Mouse (Mus musculus) CH12.LX (cell line): Measurements from ENCODE around the gene Iqcf3. TPM values are rescaled to one million over a fixed set of nuclear protein-coding genes. Genes with fewer than 3 reads are reported as not detected.

ENCODE experiments used
- DNase-seq: peaks from one replicate; pipeline ENCODE4 v3.0.0-alpha.2; 2013; ENCODE audit errors: extremely low read depth
- H3K27ac ChIP-seq: 2 replicates; pipeline ENCODE4 v1.5.1; 2012; ENCODE audit warnings: low read depth, mild to moderate bottlenecking, control low read depth, moderate library complexity; ENCODE audit not compliant: insufficient read depth
- H3K27me3 ChIP-seq: replicated peaks from 2 replicates; pipeline ENCODE3; 2012; ENCODE audit warnings: inconsistent platforms
- H3K36me3 ChIP-seq, 2 experiments: replicated peaks in 1 of 2; 2 replicates each; pipeline versions ENCODE3 to v1.6.1; 2012; ENCODE audit warnings: inconsistent platforms in 1 of 2, low read length in 1 of 2, mild to moderate bottlenecking in 1 of 2, mixed read lengths in 1 of 2, moderate library complexity in 1 of 2; ENCODE audit not compliant: control insufficient read depth in 1 of 2, insufficient read depth in 1 of 2
- H3K4me1 ChIP-seq, 2 experiments: 2 replicates each; pipeline ENCODE4 v1.6.1; 2012; ENCODE audit warnings: inconsistent platforms in 1 of 2, moderate library complexity in 1 of 2; ENCODE audit not compliant: insufficient read depth in 2 of 2, control insufficient read depth in 1 of 2
- H3K4me2 ChIP-seq: 2 replicates; pipeline ENCODE4 v1.6.1; 2012; ENCODE audit warnings: low read depth, mild to moderate bottlenecking, control low read depth; ENCODE audit not compliant: poor library complexity, insufficient read depth, severe bottlenecking
- H3K4me3 ChIP-seq, 3 experiments: fragments of 150-350 bp in 1 of 3; sonication (generic) in 1 of 3; replicated peaks in 1 of 3; 2 replicates each; pipeline versions ENCODE3 to v1.5.1; 2011 to 2012; ENCODE audit warnings: low read depth in 2 of 3, low read length in 2 of 3, mild to moderate bottlenecking in 2 of 3, moderate library complexity in 2 of 3, control low read depth in 1 of 3, improper control_type of control experiment in 1 of 3, inconsistent platforms in 1 of 3, mixed read lengths in 1 of 3; ENCODE audit not compliant: poor library complexity in 1 of 3
- H3K79me2 ChIP-seq: replicated peaks from 2 replicates; pipeline ENCODE4 v1.6.1; 2012; ENCODE audit warnings: mild to moderate bottlenecking, moderate library complexity; ENCODE audit not compliant: control insufficient read depth, poor library complexity, insufficient read depth, severe bottlenecking; ENCODE audit errors: extremely low read depth
- H3K9ac ChIP-seq: 2 replicates; pipeline ENCODE4 v1.6.1; 2012; ENCODE audit warnings: low read depth, mild to moderate bottlenecking, control low read depth, moderate library complexity; ENCODE audit not compliant: insufficient read depth
- H3K9me3 ChIP-seq: replicated peaks from 2 replicates; pipeline ENCODE3; 2012; ENCODE audit warnings: low read length, inconsistent platforms, mixed read lengths
- BHLHE40 ChIP-seq: IDR thresholded peaks from 2 replicates; pipeline ENCODE4 v1.6.1; 2011; ENCODE audit warnings: mild to moderate bottlenecking, low read depth, low read length, improper control_type of control experiment
- CHD1 ChIP-seq: IDR thresholded peaks from 2 replicates; pipeline ENCODE4 v1.6.1; 2012; ENCODE audit warnings: low read depth, low read length, improper control_type of control experiment, inconsistent platforms
- CHD2 ChIP-seq: IDR thresholded peaks from 2 replicates; pipeline ENCODE4 v1.6.1; 2011; ENCODE audit warnings: low read length, improper control_type of control experiment
- CTCF ChIP-seq, 2 experiments: IDR thresholded peaks in 1 of 2; conservative IDR thresholded peaks in 1 of 2; 2 replicates each; pipeline ENCODE4 v1.5.1; 2011 to 2012; ENCODE audit warnings: low read depth in 2 of 2, low read length in 2 of 2, improper control_type of control experiment in 1 of 2, inconsistent platforms in 1 of 2, mild to moderate bottlenecking in 1 of 2, moderate library complexity in 1 of 2
- E2F4 ChIP-seq: IDR thresholded peaks from 2 replicates; pipeline ENCODE4 v1.6.1; 2011; ENCODE audit warnings: low read depth, low read length, improper control_type of control experiment; ENCODE audit not compliant: insufficient replicate concordance
- ELF1 ChIP-seq: IDR thresholded peaks from 2 replicates; pipeline ENCODE4 v1.6.1; 2014; ENCODE audit warnings: low read depth, mild to moderate bottlenecking, inconsistent platforms, low read length, improper control_type of control experiment
- EP300 ChIP-seq: IDR thresholded peaks from 2 replicates; pipeline ENCODE4 v1.6.1; 2011; ENCODE audit warnings: low read length, improper control_type of control experiment
- HCFC1 ChIP-seq: IDR thresholded peaks from 2 replicates; pipeline ENCODE4 v1.6.1; 2012; ENCODE audit warnings: low read depth, mild to moderate bottlenecking, inconsistent platforms, low read length, improper control_type of control experiment
- IRF4 ChIP-seq: IDR thresholded peaks from 2 replicates; pipeline ENCODE4 v1.6.1; 2014; ENCODE audit warnings: low read depth, mild to moderate bottlenecking, inconsistent platforms, low read length, improper control_type of control experiment
- JUN ChIP-seq: IDR thresholded peaks from 2 replicates; pipeline ENCODE4 v1.6.1; 2011; ENCODE audit warnings: low read depth, mild to moderate bottlenecking, low read length, improper control_type of control experiment, moderate library complexity; ENCODE audit not compliant: insufficient read depth
- KAT2A ChIP-seq: IDR thresholded peaks from 2 replicates; pipeline ENCODE4 v1.6.1; 2012; ENCODE audit warnings: low read length, improper control_type of control experiment, inconsistent platforms; ENCODE audit not compliant: insufficient replicate concordance
- MAX ChIP-seq: IDR thresholded peaks from 2 replicates; pipeline ENCODE4 v1.6.1; 2011; ENCODE audit warnings: low read length, improper control_type of control experiment
- MAZ ChIP-seq: IDR thresholded peaks from 2 replicates; pipeline ENCODE4 v1.6.1; 2012; ENCODE audit warnings: low read depth, mild to moderate bottlenecking, inconsistent platforms, low read length, improper control_type of control experiment, moderate library complexity
- MEF2A ChIP-seq: IDR thresholded peaks from 2 replicates; pipeline ENCODE4 v1.6.1; 2014; ENCODE audit warnings: low read depth, mild to moderate bottlenecking, inconsistent platforms, low read length, improper control_type of control experiment, borderline replicate concordance
- MYC ChIP-seq: IDR thresholded peaks from 2 replicates; pipeline ENCODE4 v1.6.1; 2011; ENCODE audit warnings: low read depth, mild to moderate bottlenecking, improper control_type of control experiment, low read length
- NELFE ChIP-seq: IDR thresholded peaks from 2 replicates; pipeline ENCODE4 v1.6.1; 2011; ENCODE audit warnings: low read depth, low read length, improper control_type of control experiment
- NRF1 ChIP-seq: IDR thresholded peaks from 2 replicates; pipeline ENCODE4 v1.6.1; 2014; ENCODE audit warnings: low read depth, mild to moderate bottlenecking, inconsistent platforms, low read length, improper control_type of control experiment, moderate library complexity
- PAX5 ChIP-seq: IDR thresholded peaks from 2 replicates; pipeline ENCODE4 v1.6.1; 2012; ENCODE audit warnings: low read length, inconsistent platforms, mixed read lengths
- POLR2A ChIP-seq: IDR thresholded peaks from 2 replicates; pipeline ENCODE4 v1.6.1; 2011; ENCODE audit warnings: low read depth, mild to moderate bottlenecking, improper control_type of control experiment, low read length
- POLR2AphosphoS2 ChIP-seq: IDR thresholded peaks from 2 replicates; pipeline ENCODE4 v1.6.1; 2011; ENCODE audit warnings: low read depth, low read length, improper control_type of control experiment
- SIN3A ChIP-seq: IDR thresholded peaks from 2 replicates; pipeline ENCODE4 v1.6.1; 2012; ENCODE audit warnings: low read length, improper control_type of control experiment, inconsistent platforms
- SMC3 ChIP-seq: IDR thresholded peaks from 2 replicates; pipeline ENCODE4 v1.6.1; 2011; ENCODE audit warnings: low read depth, low read length, improper control_type of control experiment
- TBP ChIP-seq: conservative IDR thresholded peaks from 2 replicates; pipeline ENCODE4 v1.6.1; 2011; ENCODE audit warnings: low read depth, low read length, improper control_type of control experiment
- TCF12 ChIP-seq: IDR thresholded peaks from 2 replicates; pipeline ENCODE4 v1.6.1; 2014; ENCODE audit warnings: low read depth, mild to moderate bottlenecking, inconsistent platforms, low read length, improper control_type of control experiment
- UBTF ChIP-seq: IDR thresholded peaks from 2 replicates; pipeline ENCODE4 v1.6.1; 2012; ENCODE audit warnings: low read depth, mild to moderate bottlenecking, inconsistent platforms, low read length, improper control_type of control experiment, moderate library complexity
- USF1 ChIP-seq: IDR thresholded peaks from 2 replicates; pipeline ENCODE4 v1.6.1; 2014; ENCODE audit warnings: low read depth, mild to moderate bottlenecking, inconsistent platforms, low read length, improper control_type of control experiment
- ZC3H11A ChIP-seq: IDR thresholded peaks from 2 replicates; pipeline ENCODE4 v1.6.1; 2012; ENCODE audit warnings: low read depth, mild to moderate bottlenecking, inconsistent platforms, low read length, improper control_type of control experiment
- ZMIZ1 ChIP-seq: IDR thresholded peaks from 2 replicates; pipeline ENCODE4 v1.6.1; 2012; ENCODE audit warnings: low read depth, mild to moderate bottlenecking, inconsistent platforms, low read length, improper control_type of control experiment
- ZNF384 ChIP-seq: IDR thresholded peaks from 2 replicates; pipeline ENCODE4 v1.6.1; 2012; ENCODE audit warnings: low read depth, low read length, improper control_type of control experiment, inconsistent platforms
- dilution Hi-C: fragments of 300-500 bp; cut with MboI; formaldehyde crosslinking; loops from 2 replicates; pipeline ENCODE4 v1.14.3; 2020; ENCODE audit warnings: low sequenced_read_pairs; ENCODE audit not compliant: extremely low pct_unique_long_range_greater_than_20kb, extremely low pct_ligation_motif_present
- in situ Hi-C: fragments of 300-500 bp; cut with MboI; formaldehyde crosslinking; loops from 3 replicates; pipeline ENCODE4 v1.14.3; 2019; ENCODE audit warnings: low sequenced_read_pairs, low pct_ligation_motif_present, low pct_unique_long_range_greater_than_20kb, mixed read lengths
- polyA plus RNA-seq: library from polyadenylated mRNA; unstranded; fragments of >175 nt; gene quantifications from 2 replicates; pipeline ENCODE4 v1.2.1, GENCODE M21; 2012; ENCODE audit warnings: low read depth; ENCODE audit not compliant: insufficient read length
- total RNA-seq, 2 experiments: library from RNA; depleted of rRNA; stranded (reverse); fragments of 300-350 nt in 1 of 2; fragments of >200 nt in 1 of 2; gene quantifications; 2 replicates each; pipeline ENCODE4 v1.2.3; 2012 to 2014

Gene Iqcf3
- total and polyA plus RNA-seq, 3 experiments, result not detected

GRCm38 (mm10) chr9:106519433-106519832 lies 42.0 kb downstream of the Iqcf3 start:
- Histone ChIP-seq H3K79me2 (no peaks in the 10 kb centered on the region), H3K9me3 (no peaks in the 10 kb centered on the region), H3K36me3 (no peaks in the 10 kb centered on the region), H3K4me1 (peaks cover 0 to 3% of the 10 kb centered on the region in 2 experiments; a peak in 2 of 4 replicates), H3K27me3 (no peaks in the 10 kb centered on the region), H3K27ac (no peak overlapping the region), H3K4me2 (no peak overlapping the region), H3K4me3 (no peak overlapping the region), H3K9ac (no peak overlapping the region)
- DNase-seq, result no peak
- TF ChIP-seq KAT2A (no peak), IRF4 (no peak), BHLHE40 (no peak), MAZ (no peak), HCFC1 (no peak), TBP (no peak), TCF12 (no peak), ZC3H11A (no peak), JUN (no peak), MYC (no peak), UBTF (no peak), CHD2 (no peak), NELFE (no peak), NRF1 (no peak), POLR2A (no peak)
- dilution Hi-C loops, result no loop called here
- in situ Hi-C loops, result no loop called here

GRCm38 (mm10) chr9:106514273-106514672 lies 47.2 kb downstream of the Iqcf3 start, which contains the start of gene Iqcf5:
TSS of gene Iqcf5 (plus strand) at chr9:106514573.
- peaks cover 2% of the 10 kb centered on the region for H3K9me3 ChIP-seq
- in situ Hi-C loops (no loop called here), dilution Hi-C loops (no loop called here)

More at GRCm38 (mm10) chr9:106514273-106514672, 47.2 kb downstream of the Iqcf3 start, which contains the start of gene Iqcf5:
- Histone ChIP-seq H3K79me2 (no peaks in the 10 kb centered on the region), H3K4me1 (peaks cover 0 to 7% of the 10 kb centered on the region in 2 experiments; a peak in 2 of 4 replicates), H3K4me3 (no peak within 1 kb of the TSS), H3K4me2 (no peak within 1 kb of the TSS), H3K27me3 (no peaks in the 10 kb centered on the region), H3K36me3 (no peaks in the 10 kb centered on the region), H3K9ac (no peak within 1 kb of the TSS), H3K27ac (no peak within 1 kb of the TSS)
- TF ChIP-seq IRF4 (no peak), USF1 (no peak), ZMIZ1 (no peak), ELF1 (no peak), POLR2A (no peak), MAX (no peak), SIN3A (no peak), E2F4 (no peak), ZNF384 (no peak), CHD1 (no peak), PAX5 (no peak), MEF2A (no peak), POLR2AphosphoS2 (no peak), UBTF (no peak), NRF1 (no peak), EP300 (no peak), SMC3 (no peak), CTCF (conservative IDR thresholded peaks at IDR 0.05 in 1 of 2, IDR thresholded peaks at IDR 0.05 in 1 of 2; ENCODE audit: low read depth in 2 of 2, low read length in 2 of 2) (no peak), MAZ (no peak)
- DNase-seq, result no peak
